Mouse (Mus musculus) heart, postnatal 0 days (tissue): ENCODE measurements around the gene Pxdc1.

Experiments used
- CTCF ChIP-seq: IDR thresholded peaks from 2 replicates; pipeline ENCODE4 v1.5.1; 2016; ENCODE audit warnings: antibody characterized with exemption, control low read depth, low read depth
- EP300 ChIP-seq: IDR thresholded peaks from 2 replicates; pipeline ENCODE4 v1.6.1; 2016; ENCODE audit warnings: antibody characterized with exemption, low read depth

- TF ChIP-seq CTCF (peak; percentile 36), EP300 (no peak)
Measured at GRCm38 (mm10) chr13:34653391-34653790, at the start of gene Pxdc1.
